Comparison of ENCODE assay signal across 17 mouse cellular contexts in genomic region chr16:44668061-44668460, GRCm38 (mm10).
"Had no signal": no experiment of that assay in that cellular context is flagged by ENCODE, and none has a peak within 500 bp of the region (broad histone marks: within the 10 kb centered on the region; RNA-seq: fewer than 3 reads in every experiment).

No protein-coding gene starts in this region.

- DNase-seq: kidney, adult 8-10 months; kidney, postnatal 25 days; layer of hippocampus, postnatal 36 days; lung, adult 2 months; lung, postnatal 36 days; retina, postnatal 1 day; right cerebral cortex, postnatal 14 days; thymus, adult 2 months; thymus, postnatal 25 days had no signal

- H3K9me3 ChIP-seq: midbrain, embryonic 12.5 days; neural tube, embryonic 13.5 days; stomach, embryonic 15.5 days had no signal

- H3K36me3 ChIP-seq: midbrain, embryonic 12.5 days; neural tube, embryonic 13.5 days; stomach, embryonic 15.5 days had no signal

- H3K27me3 ChIP-seq: neural tube, embryonic 13.5 days; stomach, embryonic 15.5 days had no signal

- H3K27ac ChIP-seq: liver, embryonic 14.5 days; midbrain, embryonic 12.5 days; stomach, embryonic 15.5 days had no signal

- H3K4me3 ChIP-seq: midbrain, embryonic 12.5 days; myocyte; neural tube, embryonic 13.5 days; stomach, embryonic 15.5 days had no signal

- ATAC-seq: inflammation-experienced regulatory T-cells, adult 6 months; intestine, postnatal 0 days; lung, postnatal 0 days had no signal

- H3K4me2 ChIP-seq: midbrain, embryonic 12.5 days; neural tube, embryonic 13.5 days; stomach, embryonic 15.5 days had no signal

- H3K9ac ChIP-seq: liver, embryonic 14.5 days; midbrain, embryonic 12.5 days; neural tube, embryonic 13.5 days; stomach, embryonic 15.5 days had no signal
